Mouse (Mus musculus) gastrocnemius, postnatal 4 days (tissue): Measurements from ENCODE around the gene Ing3. TPM values are rescaled to one million over a fixed set of nuclear protein-coding genes. Genes with fewer than 3 reads are reported as not detected.

Experiments
- DNase-seq, 2 experiments: peaks; one replicate each; pipeline ENCODE4 v3.0.0; 2021 to 2022; ENCODE audit warnings: low spot score in 2 of 2, mixed read lengths in 2 of 2
- long read RNA-seq, 2 experiments: library from polyadenylated mRNA; stranded (forward); transcript quantifications; one replicate each; pipeline ENCODE4 v2.0.0; 2021
- total RNA-seq, 2 experiments: library from RNA; stranded (reverse); gene quantifications; 2 replicates each; pipeline ENCODE4 v1.2.3; 2021

The Ing3 gene
- total RNA-seq = 10 to 100 TPM; 18.8 to 19.4 TPM
- long read RNA-seq, experiment 1, partial matches to known transcripts = 2 of 2 reads
- long read RNA-seq, experiment 1, other reads (novel, unspliced or antisense) = 0 of 2 reads
- long read RNA-seq, experiment 2, partial matches to known transcripts = 0 of 3 reads
- long read RNA-seq, experiment 2, other reads (novel, unspliced or antisense) = 0 of 3 reads

DNA sequence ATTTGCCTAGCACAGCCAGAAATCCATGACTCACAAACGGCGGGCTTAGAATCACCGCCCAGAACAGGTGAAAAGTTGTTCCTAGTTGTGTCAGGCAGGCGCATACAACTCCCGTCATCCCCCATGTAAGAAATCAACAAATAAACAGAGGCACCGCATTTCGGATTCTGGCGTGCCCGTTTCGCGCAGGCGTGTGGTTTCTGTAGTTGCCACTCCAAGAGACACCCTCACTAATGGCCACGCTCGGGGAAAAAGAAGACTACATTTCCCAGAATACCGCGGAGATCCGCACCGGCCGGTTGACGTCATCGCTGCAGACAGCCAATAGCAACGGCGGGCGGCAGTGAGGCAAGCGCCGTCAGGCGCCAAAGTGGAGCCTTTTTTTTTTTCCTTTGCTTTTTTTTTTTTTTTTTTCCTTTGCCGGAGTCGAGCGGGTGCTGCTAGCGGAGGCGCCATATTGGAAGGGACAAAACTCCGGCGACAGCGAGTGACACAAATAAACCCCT, at the start of gene Ing3:
TSS of gene Ing3 (plus strand) at position 346 of the 506 bp plus-strand sequence.
- DNase-seq = peak; percentile 89 to 97

DNA sequence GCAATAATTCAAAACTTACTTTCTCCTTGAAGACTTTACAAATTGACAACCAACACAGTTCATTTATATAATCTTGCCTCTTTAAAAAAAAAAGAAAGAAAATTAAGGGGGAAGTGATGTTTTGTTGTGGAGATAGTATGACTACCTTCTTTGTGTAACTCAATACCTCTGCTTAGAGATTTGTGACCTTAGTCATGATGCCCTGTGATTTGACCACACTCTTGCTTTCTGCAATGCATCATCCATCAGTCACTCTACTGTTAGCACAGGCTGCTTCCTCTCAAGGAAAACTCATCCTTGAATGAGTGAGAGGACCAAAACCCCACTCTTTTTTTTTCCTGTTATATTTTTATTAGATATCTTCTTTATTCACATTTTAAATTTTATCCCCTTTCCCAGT, 39.7 kb upstream of the Ing3 start:
- DNase-seq = no peak

DNA sequence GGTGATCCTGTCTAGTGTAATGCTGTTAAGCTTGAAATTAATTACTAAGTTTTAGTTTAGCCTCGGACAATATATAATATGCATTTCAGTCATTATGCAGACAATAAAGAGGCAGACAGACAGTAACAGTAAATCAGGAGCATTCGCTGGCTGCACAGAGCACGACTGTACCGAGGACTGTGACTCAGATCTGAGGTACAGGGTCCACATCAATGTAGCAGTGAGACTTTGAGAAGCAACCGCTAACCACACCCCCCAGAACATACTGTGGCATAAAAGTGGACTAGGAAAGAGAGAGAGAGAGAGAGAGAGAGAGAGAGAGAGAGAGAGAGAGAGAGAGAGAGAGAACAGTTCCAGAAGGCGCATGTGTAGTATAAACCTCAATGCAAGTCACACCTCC, 38.6 kb upstream of the Ing3 start:
- no peak for DNase-seq

DNA sequence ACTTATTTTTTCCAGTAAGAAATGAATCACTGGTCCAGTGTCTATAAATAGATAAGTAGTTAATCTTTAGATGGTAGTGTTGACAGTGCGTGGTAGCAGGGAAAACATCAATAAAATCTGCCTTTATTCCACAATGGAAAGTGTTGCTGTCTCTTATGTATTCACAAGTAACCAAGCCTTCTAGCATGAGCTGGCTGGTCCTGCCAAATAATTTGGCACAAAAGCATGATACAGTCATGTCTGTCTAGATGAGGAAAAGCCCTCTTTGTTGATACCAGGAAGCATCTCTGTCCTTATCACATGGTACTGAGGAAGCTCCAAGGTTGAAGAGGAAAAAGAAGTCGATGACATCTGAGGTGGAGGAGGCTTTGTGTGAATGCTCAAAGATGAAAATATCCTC, 32.8 kb upstream of the Ing3 start:
- DNase-seq = no peak

DNA sequence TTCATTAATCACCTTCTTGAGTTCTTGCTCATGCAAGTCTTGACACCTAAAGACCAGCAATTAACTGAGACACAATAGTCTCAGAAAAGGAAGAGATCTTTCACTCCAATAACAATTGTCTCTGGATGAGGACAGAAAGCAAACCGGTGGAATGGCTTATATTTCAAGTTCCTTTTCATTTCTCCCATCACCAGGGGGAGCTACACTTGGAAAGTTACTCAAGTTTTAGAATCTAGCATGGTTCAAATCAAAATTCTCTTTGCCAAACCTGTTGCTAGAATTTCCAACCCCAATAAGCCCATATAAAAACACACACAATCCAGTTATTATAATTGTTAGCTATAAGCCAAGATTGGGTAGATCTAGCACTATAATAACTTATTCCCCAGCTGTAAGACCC, 25.2 kb upstream of the Ing3 start:
- no peak for DNase-seq

DNA sequence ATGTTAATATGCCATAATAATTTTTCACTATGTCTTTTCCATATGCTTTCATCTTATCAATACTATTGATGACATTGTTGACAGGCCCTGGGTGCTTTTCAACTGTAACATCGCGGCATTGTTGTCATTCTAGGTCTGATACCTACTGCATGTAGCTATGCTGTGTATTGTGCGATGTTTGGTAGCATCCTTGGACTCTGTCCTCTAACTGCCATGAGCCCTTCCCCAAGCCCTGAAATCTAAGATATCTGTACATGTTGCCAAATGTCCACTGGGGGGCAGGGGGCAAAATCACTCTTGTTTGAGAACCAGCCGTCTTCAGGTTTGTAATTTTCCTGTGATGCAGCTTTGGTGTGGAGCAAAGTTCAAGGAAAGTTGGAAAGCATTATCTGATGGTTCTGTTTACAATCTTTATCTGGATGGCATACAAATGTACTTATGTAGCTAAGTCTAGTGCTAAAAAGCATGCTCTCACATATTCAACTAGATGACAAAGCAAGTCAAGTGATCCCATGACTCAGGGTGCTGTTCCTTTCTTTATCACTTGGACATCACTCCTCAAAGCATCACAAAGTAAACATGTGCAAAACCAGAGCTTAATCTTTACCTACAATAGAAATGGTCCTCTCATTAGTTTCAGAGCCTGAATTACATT, 11.3 kb upstream of the Ing3 start:
- no peak for DNase-seq

DNA sequence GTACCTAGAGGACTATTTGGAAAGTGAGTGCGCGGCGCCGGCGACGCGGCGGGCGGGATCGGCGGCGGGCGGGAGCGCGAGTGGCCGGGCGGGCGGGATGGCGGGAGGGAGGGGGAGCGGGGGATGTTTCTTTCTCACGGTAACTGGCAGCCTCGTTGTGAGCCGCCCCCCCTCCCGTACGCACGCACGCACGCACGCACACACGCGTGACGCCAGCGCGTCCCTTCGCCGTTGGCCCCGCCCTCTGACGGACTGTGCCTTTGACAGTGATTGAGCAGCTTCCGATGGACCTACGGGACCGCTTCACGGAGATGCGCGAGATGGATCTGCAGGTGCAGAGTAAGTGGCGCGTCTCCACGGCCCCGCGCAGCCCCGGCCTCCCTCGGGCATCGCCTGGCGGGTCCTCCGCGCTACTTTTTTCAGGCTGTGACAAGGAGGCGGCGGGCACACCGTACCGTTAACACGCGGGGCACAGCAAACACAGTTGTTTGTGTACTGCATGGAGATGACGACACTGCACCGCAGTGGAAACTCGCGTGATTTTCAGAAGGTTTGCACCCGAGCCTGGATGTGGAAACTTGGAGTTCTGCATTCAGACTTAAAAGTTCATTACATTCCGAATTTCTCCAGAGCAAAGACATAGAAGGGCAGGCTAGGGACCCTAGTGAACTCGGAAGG, 539 bp downstream of the Ing3 start:
- DNase-seq = peak; percentile 89 to 97

DNA sequence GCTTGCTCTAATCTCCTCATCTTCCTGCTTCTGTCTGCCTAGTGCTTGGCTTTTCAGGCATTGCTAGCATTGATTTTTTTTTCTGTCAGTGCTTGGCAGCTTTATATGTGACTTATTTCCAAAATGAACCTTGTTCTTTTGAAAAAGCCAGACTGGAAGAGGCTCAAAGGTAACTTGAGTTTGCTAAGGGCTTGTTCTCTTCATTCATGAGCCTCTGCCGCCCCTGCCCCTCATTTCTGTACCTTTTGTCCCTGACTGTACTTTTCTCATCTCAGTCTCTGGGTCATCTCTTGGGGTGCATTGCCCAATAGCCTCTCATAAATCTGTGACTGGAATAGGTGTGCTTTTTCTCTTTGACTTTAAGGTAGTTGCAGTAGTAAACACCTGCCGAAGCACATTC, 1.3 kb downstream of the Ing3 start:
- DNase-seq = no peak

DNA sequence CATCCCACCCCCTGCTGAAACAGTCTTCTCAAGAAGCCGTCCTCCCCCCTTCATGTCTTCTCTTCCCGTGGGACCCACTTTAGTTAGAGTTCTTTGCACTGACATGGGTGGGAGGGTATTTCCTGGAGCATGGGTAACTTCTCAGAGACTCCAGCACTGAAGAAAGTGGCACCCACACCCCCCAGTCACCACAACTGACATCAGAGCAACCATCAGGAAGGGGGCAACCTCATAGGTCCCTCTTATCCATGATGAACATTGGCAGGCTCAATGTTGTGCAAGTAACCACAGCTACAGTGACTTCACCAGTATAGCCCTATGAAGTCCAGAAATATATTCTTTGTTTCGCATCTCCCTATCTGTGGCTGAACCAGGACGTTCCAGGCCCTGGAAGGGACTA, 6.1 kb downstream of the Ing3 start:
- DNase-seq = no peak

DNA sequence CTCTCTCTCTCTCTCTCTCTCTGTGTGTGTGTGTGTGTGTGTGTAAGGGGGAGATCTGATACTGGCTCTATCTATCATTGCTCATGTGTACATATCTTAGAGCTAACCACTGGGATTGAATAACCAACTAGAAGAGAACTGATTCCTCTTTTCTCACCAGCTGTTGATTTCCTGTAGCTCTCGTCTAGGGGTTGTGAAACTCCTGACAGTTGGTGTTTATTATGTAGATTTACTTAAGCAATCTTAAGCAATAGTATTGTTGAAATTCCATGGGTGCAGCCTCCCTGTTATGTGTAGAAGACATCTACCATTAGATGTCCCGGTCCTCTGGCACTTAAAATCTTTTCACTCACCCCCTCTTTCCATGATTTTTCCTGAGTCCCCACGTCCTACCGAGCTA, 9.6 kb downstream of the Ing3 start:
- no peak for DNase-seq

DNA sequence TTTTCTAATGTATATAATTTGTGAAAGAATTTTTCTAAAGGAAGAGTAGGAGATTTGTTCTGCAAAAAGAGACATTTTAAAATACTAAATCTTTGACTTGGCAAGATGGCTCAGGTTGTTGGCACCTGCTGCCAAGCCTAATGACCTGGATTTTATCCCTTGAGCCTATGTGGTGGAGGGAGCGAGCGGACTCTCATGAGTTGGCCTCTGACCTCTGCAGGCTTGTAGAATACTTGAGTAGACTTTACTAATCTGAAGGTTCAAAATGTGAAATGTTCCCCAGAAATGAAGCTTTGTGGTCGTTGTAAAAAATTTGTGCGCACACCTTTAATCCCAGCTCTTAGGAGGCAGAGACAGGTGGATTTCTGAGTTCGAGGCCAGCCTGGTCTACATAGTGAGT, 10.5 kb downstream of the Ing3 start:
- no peak for DNase-seq

DNA sequence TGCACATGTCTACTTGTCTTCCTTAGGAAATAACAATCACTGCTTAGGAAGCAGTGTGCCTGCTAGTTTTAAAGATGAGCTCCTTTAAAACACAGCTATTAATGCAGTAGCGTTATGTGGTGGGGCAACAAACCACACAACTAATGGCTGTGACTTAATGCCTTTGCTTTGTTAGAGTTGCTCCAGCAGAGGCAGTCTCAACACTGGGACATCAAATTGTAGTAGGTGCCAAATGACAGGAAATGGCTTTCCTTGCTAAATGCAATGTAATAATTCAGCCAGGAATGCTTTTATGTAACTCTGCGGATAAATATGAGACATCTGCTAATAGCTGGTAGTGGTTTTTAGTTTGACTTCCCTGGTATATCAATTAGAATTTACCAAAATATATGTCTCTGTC, 28.2 kb downstream of the Ing3 start:
- DNase-seq = no peak

DNA sequence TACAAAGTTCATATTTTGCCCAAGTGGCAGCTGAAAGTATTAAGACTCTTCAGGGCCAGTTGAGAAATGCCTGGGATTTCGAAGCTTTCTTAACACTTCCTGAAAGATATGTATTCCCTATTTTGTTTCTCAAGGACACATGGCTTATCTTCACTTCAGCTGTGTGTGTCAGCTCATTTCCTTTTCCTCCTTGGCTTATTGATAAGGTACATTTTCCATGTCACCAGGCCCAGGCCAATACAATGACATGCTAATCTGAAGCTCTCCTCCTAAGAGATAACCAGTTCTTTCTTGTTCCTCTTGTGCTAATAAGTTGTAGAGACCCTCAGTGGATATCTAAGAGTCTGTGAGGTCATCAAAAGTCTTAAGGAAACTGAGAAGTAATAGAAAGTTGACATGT, 31.7 kb downstream of the Ing3 start:
- no peak for DNase-seq

DNA sequence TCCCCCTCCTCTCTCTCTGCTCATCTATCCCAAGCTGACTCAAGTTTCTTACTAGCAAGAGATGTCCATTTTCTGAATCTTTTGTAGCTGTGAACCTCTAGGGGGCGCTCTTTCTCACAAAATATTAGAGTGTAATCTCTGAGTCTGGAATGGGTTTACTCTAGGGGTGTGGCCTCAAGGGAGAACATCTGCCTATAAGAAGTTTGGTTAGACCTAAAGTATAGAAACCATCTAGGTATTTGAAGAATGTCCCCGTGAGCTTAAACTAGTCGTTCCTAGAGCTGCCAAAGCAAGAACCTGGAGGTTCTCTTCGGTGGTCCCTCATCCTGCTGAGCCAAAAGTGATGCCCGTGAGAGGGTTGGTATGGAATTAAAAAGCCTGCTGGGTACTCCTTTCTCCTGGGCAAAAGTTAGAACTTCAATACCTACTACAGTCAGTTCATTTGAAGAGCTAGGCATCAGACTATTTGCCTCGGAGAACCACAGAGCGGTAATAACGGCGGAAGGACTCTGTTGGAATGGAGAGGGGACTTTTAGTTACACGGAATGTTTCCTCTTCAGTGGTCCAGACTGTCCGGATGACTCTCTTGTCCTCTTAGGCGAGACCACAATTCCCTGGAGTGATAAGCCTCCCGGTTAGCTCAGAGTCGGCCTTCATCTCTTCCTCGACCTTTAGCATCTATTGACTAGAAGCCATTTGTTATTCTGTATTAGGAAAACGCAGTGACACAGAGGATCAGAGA, 35.8 kb downstream of the Ing3 start:
- peak in 1 of 2 experiments; percentile 73 for DNase-seq

DNA sequence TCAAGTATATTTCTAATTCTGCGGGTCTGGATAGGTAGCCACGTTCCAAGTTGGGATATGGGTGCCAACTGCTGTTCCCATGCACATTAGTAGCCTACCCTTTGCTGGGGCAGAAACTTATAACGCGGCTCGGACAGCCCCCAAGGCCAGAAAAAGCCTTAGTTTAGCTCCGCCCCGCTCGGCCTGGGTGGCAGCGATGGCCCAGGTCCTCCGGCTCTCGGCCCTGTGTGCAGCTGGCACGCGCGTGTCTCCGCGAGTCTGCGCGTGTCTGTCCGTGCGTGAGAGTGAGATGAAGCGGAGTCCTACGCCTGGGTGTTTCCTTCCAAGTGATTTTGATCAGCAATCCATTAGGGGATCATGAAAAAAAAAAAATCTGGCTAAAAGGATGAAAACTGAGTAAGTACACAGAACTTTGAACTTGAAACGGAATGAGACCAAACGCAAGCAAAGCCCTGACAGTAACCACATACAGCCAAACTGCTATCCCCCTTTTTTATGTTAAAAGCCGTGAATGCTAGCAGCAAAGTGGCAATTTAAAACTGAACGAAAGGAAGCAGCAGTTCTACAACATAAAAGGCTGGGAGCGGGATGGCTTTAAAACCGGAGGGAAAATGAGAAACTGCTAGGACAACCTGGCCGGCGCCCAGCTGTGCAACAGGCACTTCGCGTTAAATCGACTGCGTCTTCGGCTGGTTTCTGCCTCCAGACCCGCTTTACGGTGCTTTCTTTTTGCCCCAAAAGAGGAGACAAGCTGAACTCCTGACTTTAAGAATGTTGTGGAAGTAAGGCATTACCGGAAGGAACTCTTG, 36.6 kb downstream of the Ing3 start, which contains the start of gene Cped1:
TSS of gene Cped1 (plus strand) at position 185 of the 809 bp plus-strand sequence.
- peak; percentile 51 to 74 for DNase-seq

DNA sequence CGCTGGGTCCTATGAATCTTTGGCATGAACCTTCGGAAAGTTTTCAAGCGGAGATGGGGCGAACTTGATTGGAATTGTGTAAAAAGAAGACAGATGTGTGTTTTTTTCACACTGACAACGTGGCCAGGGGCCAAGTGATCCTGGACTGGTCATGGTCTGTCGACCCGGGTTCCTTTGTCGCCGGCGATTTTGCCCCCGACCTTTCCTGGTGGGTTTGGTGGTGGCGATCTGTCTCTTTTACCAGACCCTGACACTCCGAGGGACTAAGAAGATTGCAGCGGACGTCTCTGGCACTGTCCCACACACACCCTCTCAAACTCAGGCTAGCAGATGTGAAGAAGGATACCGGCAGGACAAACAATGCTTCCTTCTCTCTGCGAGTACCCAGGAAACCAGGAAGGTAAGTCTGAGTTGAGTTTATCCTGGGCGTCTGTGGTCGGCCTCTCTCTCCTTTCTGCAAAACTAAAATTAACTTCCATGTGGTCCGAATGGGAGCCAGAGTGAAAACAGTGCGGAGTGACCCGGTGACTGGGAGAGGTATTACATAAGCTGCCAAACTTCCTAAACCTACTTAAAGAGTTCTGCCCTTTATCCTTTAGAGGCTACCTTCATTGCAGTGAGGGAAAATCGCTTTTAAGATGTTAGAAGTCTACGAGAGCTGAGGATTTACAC, 37.4 kb downstream of the Ing3 start:
- peak in 1 of 2 experiments; percentile 55 for DNase-seq

DNA sequence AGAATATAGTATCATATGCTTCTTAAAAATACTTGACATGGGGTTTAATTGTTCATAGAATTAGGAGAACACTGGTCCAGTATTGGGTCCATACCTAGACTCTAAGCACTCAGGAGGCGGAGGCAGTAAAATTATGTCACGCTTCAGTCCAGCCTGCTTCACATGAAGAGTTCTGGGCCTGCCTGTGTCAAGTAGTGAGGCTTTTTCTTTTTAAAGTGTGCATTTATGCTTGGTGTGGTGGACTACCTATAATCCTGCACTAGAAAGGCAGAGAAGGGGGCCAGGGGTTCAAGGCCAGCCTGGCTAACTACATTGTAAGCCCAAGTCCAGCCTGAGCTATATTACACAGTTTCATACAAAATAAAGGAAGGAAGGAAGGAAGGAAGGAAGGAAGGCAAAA, 38.2 kb downstream of the Ing3 start:
- no peak for DNase-seq

DNA sequence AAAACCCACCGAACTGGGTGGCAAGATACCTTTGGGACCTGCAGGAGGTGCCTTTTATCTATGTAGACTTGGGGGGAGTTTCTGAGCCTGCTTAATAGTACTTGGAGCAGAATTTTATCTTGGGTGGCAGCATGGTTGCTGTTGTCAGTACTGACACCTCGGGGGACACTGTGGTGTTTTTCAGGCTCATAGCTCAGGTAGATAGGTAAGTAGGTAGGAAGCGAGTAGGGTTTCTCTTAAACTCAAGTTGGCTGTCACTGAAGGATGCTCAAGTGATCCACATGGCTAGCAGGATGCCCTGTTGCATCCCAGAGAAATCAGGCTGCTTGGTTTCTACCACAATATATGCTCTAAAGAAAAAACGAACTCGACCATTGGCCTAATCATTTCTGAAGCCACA, 38.9 kb downstream of the Ing3 start:
- no peak for DNase-seq

DNA sequence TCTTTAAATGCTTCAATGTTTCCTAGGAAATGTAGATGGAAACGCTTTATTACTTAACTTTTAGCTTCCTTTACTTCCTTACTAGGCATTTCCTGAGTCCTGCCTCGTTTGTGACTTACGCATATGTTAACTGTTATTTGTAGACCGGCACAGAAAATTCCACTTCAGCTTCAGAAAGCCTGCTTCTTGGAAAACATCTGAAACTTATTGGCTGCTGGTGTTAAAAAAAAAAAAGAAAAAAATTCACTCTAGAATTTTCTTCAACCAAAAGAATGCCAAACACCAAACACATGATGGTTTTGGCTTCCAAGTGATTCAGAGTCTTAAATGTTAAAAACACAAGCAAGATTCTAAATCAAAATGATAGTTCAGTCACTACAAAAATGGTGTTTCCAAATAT, 39.7 kb downstream of the Ing3 start:
- DNase-seq = no peak
